Mouse (Mus musculus) urinary bladder, postnatal 36 days (tissue): ENCODE results near the gene Cpeb4.
"Not testable (repeated sequence)": the region's sequence is repeated elsewhere in the genome, so short reads cannot be mapped to it uniquely, and the experiment has no call there.

Experiments
- DNase-seq, 2 experiments: peaks; one replicate each; pipeline ENCODE4 v3.0.0; 2022; ENCODE audit warnings: low spot score in 2 of 2, mixed read lengths in 1 of 2

Cpeb4 gene

DNA sequence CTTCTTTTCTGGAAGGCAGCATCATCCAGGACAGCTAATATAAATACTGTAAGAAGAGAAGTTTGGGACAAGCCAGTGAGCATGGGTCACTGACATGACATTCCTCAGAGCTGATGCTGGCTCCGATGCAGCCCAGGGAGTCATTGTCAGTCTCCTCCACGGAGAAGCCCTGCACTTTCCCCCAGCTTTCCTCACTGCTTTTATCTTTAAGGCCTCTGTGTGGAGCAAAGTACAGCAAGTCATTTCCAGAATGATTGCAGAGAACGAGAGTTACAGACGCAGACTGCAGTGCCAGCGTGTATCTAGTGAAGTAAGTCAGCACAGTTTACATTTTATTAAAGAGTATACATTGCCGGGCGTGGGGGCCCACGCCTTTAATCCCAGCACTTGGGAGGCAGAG lies 102.8 kb downstream of the Cpeb4 start:
- no peak for DNase-seq

DNA sequence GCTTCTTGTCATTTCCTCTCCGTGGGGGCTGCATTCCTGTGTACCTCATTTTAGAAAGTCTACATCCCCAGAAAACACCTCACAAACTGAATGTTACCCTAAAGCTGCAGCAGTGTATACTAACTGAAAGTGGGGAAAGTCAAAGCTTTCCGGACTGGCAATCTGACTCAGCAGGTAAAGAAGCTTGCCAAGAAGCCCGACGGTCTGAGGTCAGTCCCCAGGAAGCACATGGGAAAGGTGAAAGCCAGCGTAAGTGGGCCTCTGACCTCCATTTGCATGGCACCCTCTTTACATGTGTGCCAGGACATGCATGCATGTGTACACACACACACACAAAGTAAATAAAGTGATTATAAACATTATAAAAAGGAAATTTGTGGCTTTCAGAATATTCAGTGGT lies 103.7 kb downstream of the Cpeb4 start:
- DNase-seq, result no peak

DNA sequence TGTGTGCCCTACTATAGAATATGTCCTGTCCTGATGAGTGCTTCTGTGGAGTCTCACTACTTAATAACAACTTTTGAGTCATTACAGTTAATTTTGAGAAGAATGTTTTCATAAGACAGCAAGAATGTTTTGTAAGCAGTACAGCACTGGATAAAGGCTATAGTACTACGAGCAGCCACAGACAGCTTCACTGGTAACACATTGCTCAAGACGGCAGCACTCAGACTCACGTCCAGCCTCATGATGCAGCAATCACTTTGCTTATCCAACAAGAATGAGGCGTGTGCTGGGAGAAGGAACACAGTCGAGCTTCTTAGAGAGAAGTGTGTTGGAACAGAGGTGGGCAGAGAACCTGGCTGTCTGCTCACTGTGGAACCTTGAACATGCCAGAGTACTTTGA lies 104.1 kb downstream of the Cpeb4 start:
- DNase-seq, result no peak

DNA sequence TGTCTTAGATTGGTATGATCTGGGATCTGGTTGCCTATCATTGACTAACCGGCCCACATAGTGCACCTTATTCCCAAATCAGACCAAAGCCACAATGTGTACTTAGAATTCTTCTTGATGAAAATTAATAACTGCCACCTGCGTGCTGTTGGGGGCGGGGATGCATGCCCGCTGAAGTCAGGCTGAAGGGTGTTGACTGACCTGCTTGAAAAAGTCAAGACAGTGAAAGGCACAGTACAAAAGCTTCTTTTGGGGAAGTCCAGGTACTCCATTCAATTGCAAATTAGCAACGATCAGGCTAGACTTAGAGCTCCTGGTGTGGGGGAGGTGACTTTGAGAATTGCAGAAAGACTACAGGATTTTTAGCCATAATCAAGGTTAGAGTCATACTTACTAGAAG lies 108.1 kb downstream of the Cpeb4 start:
- DNase-seq, result not testable (repeated sequence)

DNA sequence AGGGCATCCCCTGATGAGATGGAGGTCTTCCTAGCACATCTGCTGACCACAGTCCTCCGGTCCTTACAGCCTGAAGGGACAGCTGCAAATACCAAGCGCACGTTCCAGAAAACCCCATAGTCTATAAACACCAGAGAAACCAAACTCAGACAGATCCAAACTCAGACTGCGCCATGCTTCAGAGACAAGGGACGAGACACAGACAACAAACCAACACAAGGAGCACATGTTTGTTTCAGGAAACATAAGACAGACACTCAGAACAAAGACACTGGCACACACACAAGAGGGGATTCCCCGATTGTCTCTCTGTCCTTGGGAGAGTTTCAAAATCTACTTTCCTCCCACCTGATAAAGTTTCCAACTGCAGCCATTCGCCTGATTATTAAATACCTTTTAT lies 109.8 kb downstream of the Cpeb4 start:
- no peak for DNase-seq

DNA sequence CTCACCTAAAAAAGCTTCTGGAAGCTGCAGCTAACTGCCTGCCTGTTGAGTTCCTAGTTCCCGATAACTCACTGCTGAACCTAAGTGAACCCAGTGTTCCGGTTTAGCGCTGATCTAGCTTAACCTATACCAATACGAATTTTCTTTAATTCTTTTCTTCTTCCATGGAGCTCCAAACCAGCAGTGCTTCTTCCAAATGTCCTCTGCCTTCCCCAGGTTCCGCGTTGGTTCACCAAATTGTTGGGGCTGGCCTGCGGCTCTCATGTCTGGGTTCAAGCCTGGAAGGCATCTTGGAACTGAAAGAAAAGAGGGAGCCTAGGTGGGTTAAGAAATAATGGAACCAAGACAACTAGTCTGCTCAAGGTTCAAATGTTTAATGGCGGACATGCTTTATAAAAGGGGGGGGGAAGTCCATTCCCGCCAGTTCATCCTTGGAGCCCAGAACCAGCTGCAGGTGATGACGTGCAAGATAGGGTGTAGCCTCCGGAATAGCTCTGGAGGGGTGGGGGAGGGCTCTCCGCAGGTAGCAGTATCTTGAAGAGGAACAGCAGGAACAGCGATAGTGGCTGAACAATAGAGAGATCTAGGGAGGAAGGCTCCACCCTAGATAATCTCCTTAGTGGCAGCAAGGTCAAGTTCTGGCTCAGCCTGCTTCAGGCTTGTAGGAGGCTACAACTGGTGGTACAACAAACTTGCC lies 110.4 kb downstream of the Cpeb4 start:
- not testable (repeated sequence) for DNase-seq

DNA sequence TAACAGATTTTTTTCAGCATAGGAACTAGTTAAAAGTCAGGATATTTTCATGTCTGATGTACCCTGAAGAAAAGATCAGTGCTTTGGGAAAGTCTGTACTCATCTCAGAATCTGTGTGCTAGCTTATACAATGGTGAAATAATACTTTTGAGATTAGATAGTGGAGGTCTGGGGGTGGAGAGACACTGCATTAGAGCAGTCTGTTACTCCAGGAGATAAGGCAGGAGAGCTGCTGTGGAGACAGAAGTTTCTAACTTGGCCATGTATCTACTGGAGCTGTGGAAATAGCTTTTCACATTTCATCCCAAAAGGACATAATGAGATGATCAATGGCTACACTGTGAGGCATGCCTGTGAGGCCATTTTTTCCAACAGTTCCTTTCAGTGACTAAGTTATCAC lies 111.2 kb downstream of the Cpeb4 start:
- DNase-seq, result no peak

DNA sequence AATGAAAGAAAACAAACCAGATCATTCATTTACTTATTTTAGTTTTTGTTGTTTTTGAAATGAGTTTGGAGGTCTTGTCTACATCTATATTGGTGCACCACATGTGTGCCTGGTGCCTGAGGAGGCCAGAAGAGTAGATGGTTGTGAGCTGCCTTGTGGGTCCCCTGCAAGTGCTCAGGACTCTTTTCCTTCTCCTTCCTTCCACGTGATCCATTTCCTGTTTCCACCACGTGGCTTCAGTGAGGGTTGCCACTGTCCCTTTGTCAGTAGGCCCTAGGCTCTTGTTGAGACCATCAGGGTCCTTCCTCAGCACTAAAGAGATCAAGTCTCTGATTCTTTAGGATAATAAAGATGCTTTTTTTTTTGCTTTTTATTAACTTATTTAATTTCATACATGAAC lies 112.8 kb downstream of the Cpeb4 start:
- no peak for DNase-seq
